Mouse (Mus musculus) ES-Bruce4 (cell line): ENCODE results near the gene Rpa2. TPM values are rescaled to one million over a fixed set of nuclear protein-coding genes. Genes with fewer than 3 reads are reported as not detected.
"Not testable (repeated sequence)": the region's sequence is repeated elsewhere in the genome, so short reads cannot be mapped to it uniquely, and the experiment has no call there.

ENCODE experiments used
- H3K27ac ChIP-seq: 2 replicates; pipeline ENCODE4 v1.5.1; 2012; ENCODE audit warnings: low read length, inconsistent platforms; ENCODE audit not compliant: insufficient read depth
- H3K27me3 ChIP-seq: 2 replicates; pipeline ENCODE4 v1.6.1; 2012; ENCODE audit warnings: mild to moderate bottlenecking, low read length, inconsistent platforms; ENCODE audit not compliant: control insufficient read depth, poor library complexity, insufficient read depth, severe bottlenecking
- H3K36me3 ChIP-seq: 2 replicates; pipeline ENCODE4 v1.6.1; 2012; ENCODE audit warnings: inconsistent platforms, mild to moderate bottlenecking, low read length, moderate library complexity; ENCODE audit not compliant: control insufficient read depth, poor library complexity, insufficient read depth, severe bottlenecking
- H3K4me1 ChIP-seq: one replicate; pipeline ENCODE4 v1.8.1; 2011; ENCODE audit warnings: low read length; ENCODE audit not compliant: control insufficient read depth, insufficient read depth
- H3K4me3 ChIP-seq: 2 replicates; pipeline ENCODE4 v1.5.1; 2011; ENCODE audit warnings: low read depth, mild to moderate bottlenecking, low read length
- H3K9ac ChIP-seq: 2 replicates; pipeline ENCODE4 v1.6.1; 2012; ENCODE audit warnings: low read depth, mild to moderate bottlenecking, inconsistent platforms; ENCODE audit not compliant: poor library complexity, severe bottlenecking
- H3K9me3 ChIP-seq: replicated peaks from 2 replicates; pipeline ENCODE4 v1.6.1; 2012; ENCODE audit warnings: mild to moderate bottlenecking, low read length, inconsistent platforms; ENCODE audit not compliant: control insufficient read depth, poor library complexity, insufficient read depth, severe bottlenecking
- CTCF ChIP-seq: IDR thresholded peaks from one replicate; pipeline ENCODE4 v1.8.1; 2011; ENCODE audit warnings: low read depth, low read length
- EP300 ChIP-seq: IDR thresholded peaks from 2 replicates; pipeline ENCODE4 v1.6.1; 2011; ENCODE audit warnings: low read depth, low read length; ENCODE audit not compliant: insufficient read depth
- POLR2A ChIP-seq: IDR thresholded peaks from one replicate; pipeline ENCODE4 v1.8.1; 2011; ENCODE audit warnings: low read length; ENCODE audit not compliant: insufficient read depth
- polyA plus RNA-seq: library from polyadenylated mRNA; stranded (reverse); fragments of >200 nt; gene quantifications from 2 replicates; pipeline ENCODE4 v1.2.4, GENCODE M21; 2011; ENCODE audit warnings: low read depth; ENCODE audit not compliant: missing spikeins, insufficient read depth, insufficient read length

Rpa2 gene
- polyA plus RNA-seq, 1 experiment, result 78.2 TPM

GRCm38 (mm10) chr4:132776764-132777163 lies 8.6 kb downstream of the Rpa2 start:
- H3K9ac ChIP-seq, result no peak overlapping the region
- H3K9me3 ChIP-seq, result no peaks in the 10 kb centered on the region
- H3K4me3 ChIP-seq, result no peak overlapping the region
- H3K4me1 ChIP-seq, result no peaks in the 10 kb centered on the region
- TF ChIP-seq CTCF (peak; percentile 84), POLR2A (no peak)
- peaks cover 73% of the 10 kb centered on the region for H3K36me3 ChIP-seq
- H3K27ac ChIP-seq, result peak overlapping the region; percentile 8
- no peaks in the 10 kb centered on the region for H3K27me3 ChIP-seq

DNA sequence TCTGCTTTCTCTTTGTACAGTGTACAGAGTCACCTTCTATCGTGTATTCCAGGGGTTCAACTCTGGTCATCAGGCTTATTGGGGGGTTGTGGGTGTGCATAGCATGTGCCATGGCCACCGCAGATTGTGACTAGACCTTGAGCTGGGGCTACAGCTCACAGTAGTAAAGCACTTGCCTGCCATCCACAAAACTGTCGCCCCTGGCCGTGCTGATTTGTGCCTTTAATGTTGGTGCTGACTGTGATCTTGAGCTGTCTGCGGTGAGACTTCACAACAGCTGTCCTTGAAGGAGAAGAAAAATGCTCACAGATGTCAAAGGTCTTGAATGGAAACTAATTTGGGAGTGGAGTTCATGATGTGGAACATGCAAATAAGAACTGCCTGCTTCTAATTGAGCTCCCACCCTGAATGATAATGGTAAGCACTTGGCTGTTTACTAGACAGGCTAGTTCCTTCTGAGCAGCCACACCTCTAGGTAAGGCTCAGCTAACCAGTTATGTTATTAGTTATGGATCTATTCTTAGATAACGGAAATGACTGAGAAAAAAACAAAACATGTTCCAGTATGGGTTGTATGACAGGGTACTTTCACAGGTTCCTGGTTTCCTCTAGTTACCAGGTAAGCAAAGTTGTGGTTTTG lies 10.6 kb downstream of the Rpa2 start:
- Histone ChIP-seq H3K27me3 (no peaks in the 10 kb centered on the region), H3K27ac (no peak overlapping the region), H3K36me3 (peaks cover 56% of the 10 kb centered on the region), H3K9me3 (no peaks in the 10 kb centered on the region), H3K4me1 (no peaks in the 10 kb centered on the region), H3K4me3 (no peak overlapping the region), H3K9ac (no peak overlapping the region)
- TF ChIP-seq CTCF (no peak), POLR2A (no peak), EP300 (no peak)

DNA sequence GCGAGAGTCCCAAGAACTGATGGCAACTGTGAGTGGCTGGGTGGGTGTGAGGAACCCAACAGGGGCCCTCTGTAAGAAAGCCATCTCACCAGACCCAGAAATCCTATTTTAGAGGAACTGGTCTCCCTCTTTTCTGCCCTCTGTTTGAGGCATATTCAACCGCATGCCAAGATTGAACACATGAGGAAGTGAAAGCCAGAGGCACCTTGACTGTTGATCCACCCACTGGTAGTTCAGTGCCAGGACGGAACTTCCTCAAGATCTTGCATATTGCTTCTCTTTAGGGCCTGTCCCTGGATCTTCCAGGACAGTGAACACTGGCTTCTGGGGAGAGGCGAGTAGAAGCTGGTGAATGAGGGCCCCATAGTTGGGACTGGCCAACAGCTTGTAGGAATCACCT lies 12.2 kb downstream of the Rpa2 start:
- H3K27me3 ChIP-seq, result no peaks in the 10 kb centered on the region
- H3K27ac ChIP-seq, result no peak overlapping the region; the same call in 1 of the 2 replicates
- H3K9ac ChIP-seq, result no peak overlapping the region
- H3K36me3 ChIP-seq, result peaks cover 41% of the 10 kb centered on the region
- no peaks in the 10 kb centered on the region for H3K9me3 ChIP-seq
- H3K4me3 ChIP-seq, result no peak overlapping the region
- TF ChIP-seq EP300 (no peak), POLR2A (no peak)
- no peaks in the 10 kb centered on the region for H3K4me1 ChIP-seq

DNA sequence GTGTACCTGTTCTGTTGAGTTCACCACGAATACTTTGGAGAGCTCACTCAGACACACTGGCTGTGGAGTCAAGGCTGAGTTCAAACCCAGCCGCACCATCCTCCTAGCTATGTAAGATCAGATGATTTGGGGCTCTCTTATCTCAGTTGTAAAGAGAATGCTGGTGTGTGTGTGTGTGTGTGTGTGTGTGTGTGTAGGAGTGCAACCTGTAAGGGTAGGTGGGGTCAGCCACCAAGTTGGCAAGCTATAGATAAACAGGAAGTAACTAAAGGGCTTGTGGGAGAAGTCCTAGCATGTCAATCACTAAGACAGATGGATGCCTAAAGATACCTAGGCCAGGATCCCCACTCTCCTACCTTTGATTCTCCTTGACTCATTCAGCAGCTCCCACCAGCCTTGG lies 15.6 kb downstream of the Rpa2 start:
- no peaks in the 10 kb centered on the region for H3K4me1 ChIP-seq
- no peak overlapping the region for H3K4me3 ChIP-seq
- no peaks in the 10 kb centered on the region for H3K27me3 ChIP-seq
- peaks cover 9% of the 10 kb centered on the region; the same call in 1 of the 2 replicates for H3K36me3 ChIP-seq
- H3K9me3 ChIP-seq, result no peaks in the 10 kb centered on the region
- H3K9ac ChIP-seq, result no peak overlapping the region
- no peak for TF ChIP-seq CTCF
- no peak for TF ChIP-seq POLR2A
- no peak for TF ChIP-seq EP300
- H3K27ac ChIP-seq, result no peak overlapping the region

DNA sequence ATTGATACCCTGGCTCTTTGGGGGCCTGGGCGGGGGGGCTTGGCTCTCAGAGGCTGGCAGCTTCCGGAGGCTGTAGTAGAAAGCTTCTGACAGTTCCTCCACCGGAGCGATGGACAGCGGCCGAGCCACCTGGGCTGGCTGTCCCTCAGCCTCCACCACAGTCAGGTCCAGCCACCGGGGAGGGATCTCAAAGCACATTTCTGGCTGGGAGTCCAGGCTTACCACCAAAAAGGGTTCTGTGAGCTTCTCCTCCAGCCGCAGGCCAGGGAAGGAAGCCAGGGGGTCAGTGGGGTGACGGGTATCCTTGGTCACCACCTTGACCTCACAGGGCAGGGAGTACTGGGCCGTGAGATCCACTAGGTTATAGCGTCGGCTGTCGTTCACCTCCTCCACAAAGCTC lies 17.1 kb downstream of the Rpa2 start:
- TF ChIP-seq EP300, result no peak
- TF ChIP-seq POLR2A, result no peak
- no peak for TF ChIP-seq CTCF
- H3K9me3 ChIP-seq, result no peaks in the 10 kb centered on the region

DNA sequence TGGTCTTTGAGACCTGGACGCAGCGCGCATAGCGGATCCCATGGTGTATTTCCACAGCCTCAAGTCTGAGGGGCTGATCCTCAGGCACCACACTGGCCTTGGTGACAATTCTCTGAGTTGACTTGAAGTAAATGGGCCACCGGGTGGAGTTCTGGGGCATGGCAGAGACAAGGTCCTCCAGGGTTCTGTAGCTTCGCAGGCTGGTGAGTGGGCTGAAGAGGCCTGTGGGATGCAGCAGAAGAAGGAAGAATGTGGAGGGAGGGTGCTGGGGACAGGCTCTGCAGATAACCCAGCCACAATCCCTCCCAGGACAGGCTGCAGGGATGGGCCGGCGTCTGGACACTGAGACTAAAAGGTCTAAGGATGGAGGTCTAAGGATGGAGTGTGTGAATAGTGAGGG lies 21.6 kb downstream of the Rpa2 start:
- no peaks in the 10 kb centered on the region for H3K27me3 ChIP-seq
- no peak overlapping the region for H3K9ac ChIP-seq
- no peak overlapping the region for H3K27ac ChIP-seq
- H3K9me3 ChIP-seq, result no peaks in the 10 kb centered on the region
- H3K36me3 ChIP-seq, result no peaks in the 10 kb centered on the region
- H3K4me3 ChIP-seq, result no peak overlapping the region
- TF ChIP-seq EP300 (no peak), CTCF (no peak), POLR2A (no peak)
- no peaks in the 10 kb centered on the region for H3K4me1 ChIP-seq

More for the DNA sequence above, 17.1 kb downstream of the Rpa2 start:
- Histone ChIP-seq H3K27ac (no peak overlapping the region), H3K4me3 (no peak overlapping the region), H3K4me1 (no peaks in the 10 kb centered on the region), H3K9ac (no peak overlapping the region), H3K27me3 (no peaks in the 10 kb centered on the region), H3K36me3 (no peaks in the 10 kb centered on the region)

GRCm38 (mm10) chr4:132793322-132794004 lies 25.3 kb downstream of the Rpa2 start:
- not testable (repeated sequence) for H3K4me3 ChIP-seq, H3K27ac ChIP-seq, H3K27me3 ChIP-seq, H3K9me3 ChIP-seq, H3K4me1 ChIP-seq, H3K9ac ChIP-seq, H3K36me3 ChIP-seq
